Mouse (Mus musculus) midbrain, embryonic 15.5 days (tissue): ENCODE data around the gene Adgrl3. TPM values are rescaled to one million over a fixed set of nuclear protein-coding genes. Genes with fewer than 3 reads are reported as not detected.

ENCODE experiments used
- ATAC-seq: fragments of 200-750 bp; cut with Nextera tagmentation; replicated peaks from 2 replicates; pipeline ENCODE4 v1.8.0; 2017; ENCODE audit warnings: moderate TSS enrichment
- H3K27ac ChIP-seq: fragments of 300-500 bp; sonication (generic); 2 replicates; pipeline ENCODE4 v1.5.1; 2015; ENCODE audit warnings: mild to moderate bottlenecking, inconsistent platforms
- H3K27me3 ChIP-seq: fragments of 300-500 bp; sonication (generic); replicated peaks from 2 replicates; pipeline ENCODE4 v1.6.1; 2015; ENCODE audit warnings: inconsistent platforms
- H3K36me3 ChIP-seq: fragments of 300-500 bp; sonication (generic); replicated peaks from 2 replicates; pipeline ENCODE4 v1.6.1; 2015; ENCODE audit warnings: inconsistent platforms
- H3K4me1 ChIP-seq: fragments of 300-500 bp; sonication (generic); 2 replicates; pipeline ENCODE4 v1.6.1; 2015; ENCODE audit warnings: inconsistent platforms
- H3K4me2 ChIP-seq: fragments of 300-500 bp; sonication (generic); 2 replicates; pipeline ENCODE4 v1.6.1; 2015; ENCODE audit warnings: inconsistent platforms, mild to moderate bottlenecking, moderate library complexity
- H3K4me3 ChIP-seq: fragments of 300-500 bp; sonication (generic); 2 replicates; pipeline ENCODE4 v1.5.1; 2015; ENCODE audit warnings: mild to moderate bottlenecking, inconsistent platforms
- H3K9ac ChIP-seq: fragments of 300-500 bp; sonication (generic); 2 replicates; pipeline ENCODE4 v1.6.1; 2015; ENCODE audit warnings: mild to moderate bottlenecking, inconsistent platforms
- H3K9me3 ChIP-seq: fragments of 300-500 bp; sonication (generic); 2 replicates; pipeline ENCODE4 v1.6.1; 2016; ENCODE audit warnings: inconsistent platforms
- WGBS: fragments of 180-500 bp; shearing (Covaris S2); methylation state at CpG from one replicate; pipeline ENCODE4 v1.1.7; 2015; ENCODE audit warnings: mixed read lengths; 5-methylcytosine and 5-hydroxymethylcytosine counted together
- polyA plus RNA-seq: library from polyadenylated mRNA; unstranded; fragments of >200 nt; fragmentation: Nextera tagmentation; extraction: Ambion mirVana; gene quantifications from 2 replicates; pipeline ENCODE4 v1.2.1, GENCODE M21; 2015

Adgrl3 gene
- polyA plus RNA-seq, 1 experiment from 2014 or later: 75.6 TPM

- no peak for ATAC-seq
- 86% methylated on average over 1 of the region's 1 CpGs for WGBS
- Histone ChIP-seq H3K27ac (no peak overlapping the region), H3K4me1 (peaks cover 7% of the 10 kb centered on the region), H3K4me2 (no peak overlapping the region), H3K9ac (no peak overlapping the region), H3K4me3 (no peak overlapping the region), H3K27me3 (no peaks in the 10 kb centered on the region), H3K36me3 (no peaks in the 10 kb centered on the region), H3K9me3 (no peaks in the 10 kb centered on the region)
Observed at GRCm38 (mm10) chr5:81077990-81078389, 58.1 kb downstream of the Adgrl3 start.

- no peaks in the 10 kb centered on the region for H3K9me3 ChIP-seq
- H3K4me2 ChIP-seq: no peak overlapping the region
- H3K4me1 ChIP-seq: no peaks in the 10 kb centered on the region
- H3K4me3 ChIP-seq: no peak overlapping the region
- no peak overlapping the region for H3K9ac ChIP-seq
- no peaks in the 10 kb centered on the region for H3K27me3 ChIP-seq
- H3K36me3 ChIP-seq: no peaks in the 10 kb centered on the region
- 80% methylated on average over 5 of the region's 5 CpGs for WGBS
- no peak overlapping the region for H3K27ac ChIP-seq
- ATAC-seq: no peak
Observed at GRCm38 (mm10) chr5:81083698-81084360, 63.9 kb downstream of the Adgrl3 start.

DNA sequence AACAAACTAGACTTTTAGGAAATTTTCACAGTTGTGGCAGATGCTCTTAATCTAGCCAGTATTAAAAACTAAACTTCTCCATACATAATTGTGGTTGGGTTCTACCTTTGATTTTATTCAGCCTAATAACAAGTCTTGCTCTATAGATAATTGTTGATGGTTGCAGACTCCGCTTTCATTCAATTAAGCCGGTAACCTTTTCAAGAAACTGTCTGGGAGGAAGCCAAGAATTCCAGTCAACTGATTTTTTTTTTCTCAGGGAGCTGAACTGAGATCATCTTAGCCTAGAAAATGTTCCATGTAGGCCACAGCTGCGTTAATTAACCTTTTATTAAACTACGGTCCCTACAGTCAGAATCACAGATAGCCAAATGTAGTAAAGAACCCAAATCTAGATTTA is 65.2 kb downstream of the Adgrl3 start:
- no peaks in the 10 kb centered on the region for H3K9me3 ChIP-seq
- no peaks in the 10 kb centered on the region for H3K4me1 ChIP-seq
- no peak overlapping the region for H3K4me2 ChIP-seq
- 52% methylated on average over 4 of the region's 4 CpGs for WGBS
- no peaks in the 10 kb centered on the region for H3K36me3 ChIP-seq
- ATAC-seq: no peak
- H3K27ac ChIP-seq: no peak overlapping the region
- H3K4me3 ChIP-seq: no peak overlapping the region
- no peaks in the 10 kb centered on the region for H3K27me3 ChIP-seq
- H3K9ac ChIP-seq: no peak overlapping the region

- no peak overlapping the region for H3K27ac ChIP-seq
- 88% methylated on average over 2 of the region's 2 CpGs for WGBS
- no peaks in the 10 kb centered on the region for H3K4me1 ChIP-seq
- ATAC-seq: no peak
- H3K4me3 ChIP-seq: no peak overlapping the region
- no peaks in the 10 kb centered on the region for H3K9me3 ChIP-seq
- H3K9ac ChIP-seq: no peak overlapping the region
- H3K36me3 ChIP-seq: no peaks in the 10 kb centered on the region
- no peak overlapping the region for H3K4me2 ChIP-seq
- H3K27me3 ChIP-seq: no peaks in the 10 kb centered on the region
Observed at GRCm38 (mm10) chr5:81088667-81089066, 68.7 kb downstream of the Adgrl3 start.

DNA sequence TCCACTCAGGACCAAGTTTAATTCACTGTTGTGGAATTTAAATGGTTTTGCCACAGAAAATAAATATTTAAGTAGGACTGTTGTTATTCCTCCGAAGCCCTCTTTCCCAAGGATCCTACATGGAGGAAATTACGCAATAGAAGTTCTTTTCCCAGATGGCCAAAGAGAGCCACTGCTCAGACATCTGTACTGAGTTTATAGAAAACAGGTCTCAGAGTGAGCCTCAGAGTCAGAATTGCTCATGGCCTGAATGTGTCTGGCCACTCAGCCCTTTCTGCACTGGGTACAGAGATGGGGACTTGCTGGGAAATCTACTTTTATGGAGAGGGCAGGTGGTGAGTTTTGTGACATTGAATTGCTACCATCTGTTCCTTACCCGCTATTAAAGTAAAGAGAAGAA is 74.7 kb downstream of the Adgrl3 start:
- Histone ChIP-seq H3K9me3 (no peaks in the 10 kb centered on the region), H3K36me3 (no peaks in the 10 kb centered on the region), H3K27ac (no peak overlapping the region), H3K4me3 (no peak overlapping the region), H3K27me3 (no peaks in the 10 kb centered on the region), H3K4me2 (no peak overlapping the region), H3K9ac (no peak overlapping the region), H3K4me1 (no peaks in the 10 kb centered on the region)
- ATAC-seq: no peak
- WGBS: 89% methylated on average over 3 of the region's 3 CpGs

DNA sequence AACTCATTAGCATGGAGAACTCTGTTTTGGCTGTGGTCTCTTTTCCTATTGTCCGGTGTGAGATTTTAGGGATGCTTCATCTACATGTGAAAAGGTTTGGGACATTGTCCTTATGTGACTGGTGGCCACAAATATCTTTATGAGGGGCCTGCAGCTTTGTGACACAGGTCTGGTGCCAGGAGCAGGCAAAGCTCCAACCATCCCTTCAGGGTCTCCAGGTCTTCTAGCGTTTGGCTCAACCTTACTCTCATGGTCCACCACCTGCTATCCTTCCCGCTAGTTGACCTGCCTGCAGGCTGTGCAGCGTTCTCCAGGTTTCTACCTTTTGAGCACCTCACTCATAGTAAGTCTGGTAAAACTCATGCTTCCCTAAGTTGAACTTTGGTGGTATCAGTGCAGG is 77.2 kb downstream of the Adgrl3 start:
- WGBS: 92% methylated on average over 4 of the region's 4 CpGs
- ATAC-seq: no peak

GRCm38 (mm10) chr5:81107431-81107830 is 87.5 kb downstream of the Adgrl3 start:
- H3K27ac ChIP-seq: no peak overlapping the region
- H3K9me3 ChIP-seq: no peaks in the 10 kb centered on the region
- H3K9ac ChIP-seq: no peak overlapping the region
- ATAC-seq: no peak
- no peak overlapping the region for H3K4me3 ChIP-seq
- no peaks in the 10 kb centered on the region for H3K4me1 ChIP-seq
- no peak overlapping the region for H3K4me2 ChIP-seq
- H3K27me3 ChIP-seq: no peaks in the 10 kb centered on the region
- WGBS: 91% methylated on average over 1 of the region's 1 CpGs
- no peaks in the 10 kb centered on the region for H3K36me3 ChIP-seq

More for the DNA sequence above, 77.2 kb downstream of the Adgrl3 start:
- no peak overlapping the region for H3K4me2 ChIP-seq
- H3K36me3 ChIP-seq: no peaks in the 10 kb centered on the region
- H3K4me1 ChIP-seq: no peaks in the 10 kb centered on the region
- H3K4me3 ChIP-seq: no peak overlapping the region
- H3K27me3 ChIP-seq: no peaks in the 10 kb centered on the region
- no peak overlapping the region for H3K9ac ChIP-seq
- no peak overlapping the region for H3K27ac ChIP-seq
- H3K9me3 ChIP-seq: no peaks in the 10 kb centered on the region

- Histone ChIP-seq H3K4me3 (no peak overlapping the region), H3K27ac (no peak overlapping the region), H3K36me3 (no peaks in the 10 kb centered on the region), H3K9me3 (no peaks in the 10 kb centered on the region), H3K27me3 (no peaks in the 10 kb centered on the region), H3K4me2 (no peak overlapping the region), H3K9ac (no peak overlapping the region), H3K4me1 (no peaks in the 10 kb centered on the region)
- 43% methylated on average over 4 of the region's 4 CpGs for WGBS
- ATAC-seq: no peak
Observed at GRCm38 (mm10) chr5:81124483-81124882, 104.5 kb downstream of the Adgrl3 start.

GRCm38 (mm10) chr5:81127639-81128038 is 107.7 kb downstream of the Adgrl3 start:
- Histone ChIP-seq H3K27me3 (no peaks in the 10 kb centered on the region), H3K4me2 (no peak overlapping the region), H3K4me1 (no peaks in the 10 kb centered on the region), H3K36me3 (no peaks in the 10 kb centered on the region), H3K9ac (no peak overlapping the region), H3K4me3 (no peak overlapping the region), H3K9me3 (no peaks in the 10 kb centered on the region), H3K27ac (no peak overlapping the region)
- ATAC-seq: no peak
- 40% methylated on average over 3 of the region's 3 CpGs for WGBS

- Histone ChIP-seq H3K27ac (no peak overlapping the region), H3K9ac (no peak overlapping the region), H3K4me2 (no peak overlapping the region), H3K27me3 (no peaks in the 10 kb centered on the region), H3K4me1 (no peaks in the 10 kb centered on the region), H3K36me3 (no peaks in the 10 kb centered on the region), H3K9me3 (no peaks in the 10 kb centered on the region), H3K4me3 (no peak overlapping the region)
- 82% methylated on average over 1 of the region's 1 CpGs for WGBS
- ATAC-seq: 0 out of 2 replicates have a peak, but pooled peaks have one; percentile 14
Observed at GRCm38 (mm10) chr5:81136394-81136793, 116.5 kb downstream of the Adgrl3 start.

DNA sequence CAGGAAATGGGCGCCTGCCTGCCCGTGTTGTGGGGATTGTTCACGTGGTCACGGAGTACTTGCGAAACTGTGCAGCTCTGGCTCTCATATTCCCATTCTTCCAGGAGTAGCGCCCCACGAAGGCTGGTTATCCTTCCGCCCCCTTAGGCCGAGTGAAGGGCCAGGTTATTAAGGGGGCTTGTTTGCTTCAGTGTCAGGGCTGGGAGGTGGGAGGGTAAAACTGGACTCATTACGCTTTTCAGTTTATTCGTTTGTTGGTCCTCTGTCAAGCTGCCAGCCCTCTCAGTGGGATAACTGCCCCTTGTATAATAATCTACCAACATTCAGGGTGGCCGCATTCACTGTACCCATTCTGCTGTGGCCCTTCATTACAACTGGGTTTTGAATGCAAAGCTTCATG is 135.9 kb downstream of the Adgrl3 start:
- Histone ChIP-seq H3K4me3 (no peak overlapping the region), H3K27ac (peak overlapping the region; percentile 48; the same call in 1 of the 2 replicates), H3K9me3 (no peaks in the 10 kb centered on the region), H3K4me2 (peak overlapping the region; percentile 18; the same call in 1 of the 2 replicates), H3K4me1 (peaks cover 17% of the 10 kb centered on the region; the same call in 1 of the 2 replicates), H3K27me3 (no peaks in the 10 kb centered on the region), H3K9ac (no peak overlapping the region), H3K36me3 (no peaks in the 10 kb centered on the region)
- ATAC-seq: peak; percentile 63
- WGBS: 33% methylated on average over 12 of the region's 12 CpGs

DNA sequence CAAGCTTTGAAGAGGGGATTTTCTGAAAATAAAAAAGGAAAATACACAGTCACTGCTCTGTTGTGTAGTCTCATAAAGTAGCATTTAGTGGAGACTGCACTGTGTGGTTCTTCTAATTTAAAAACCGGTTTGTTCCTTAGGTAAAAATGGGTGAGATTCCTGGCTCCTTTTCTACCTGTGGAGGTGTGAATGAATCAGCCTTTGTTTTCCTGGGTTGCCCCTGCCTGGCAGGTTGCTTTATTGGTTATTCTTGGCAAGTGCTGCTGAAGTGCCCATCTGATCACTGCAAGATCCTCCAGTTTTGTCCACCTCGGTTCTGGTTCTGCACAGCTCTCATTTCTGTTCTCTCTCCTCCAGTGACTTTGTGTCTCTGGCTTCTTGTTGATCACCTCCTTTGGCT is 136.3 kb downstream of the Adgrl3 start:
- H3K4me2 ChIP-seq: no peak overlapping the region

DNA sequence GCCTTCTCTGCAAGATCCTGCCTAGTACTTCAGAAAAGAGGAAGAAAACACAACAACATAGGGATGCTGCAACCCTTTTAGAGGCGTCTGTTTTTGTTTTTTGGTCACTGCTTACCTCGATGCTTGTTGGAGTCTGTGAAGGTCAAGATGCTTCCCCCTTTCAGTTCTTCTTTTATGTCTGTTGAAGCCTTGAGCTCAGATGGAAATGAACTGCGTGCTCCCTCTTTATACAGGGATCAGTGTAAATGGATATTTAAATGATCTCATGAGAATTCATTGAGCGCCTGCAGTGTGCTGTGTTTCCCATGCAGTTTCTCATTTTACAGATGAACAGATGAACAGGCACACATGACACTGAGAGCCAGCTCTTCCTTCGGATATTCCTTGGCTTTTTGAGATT is 136.9 kb downstream of the Adgrl3 start:
- Histone ChIP-seq H3K9me3 (no peaks in the 10 kb centered on the region), H3K4me2 (no peak overlapping the region), H3K4me1 (peaks cover 17% of the 10 kb centered on the region; the same call in 1 of the 2 replicates), H3K36me3 (no peaks in the 10 kb centered on the region), H3K4me3 (no peak overlapping the region), H3K9ac (no peak overlapping the region), H3K27me3 (no peaks in the 10 kb centered on the region), H3K27ac (peak overlapping the region; percentile 6; the same call in 1 of the 2 replicates)
- WGBS: 20% methylated on average over 5 of the region's 5 CpGs
- no peak; the same call in 1 of the 2 replicates for ATAC-seq

More for the DNA sequence above, 136.3 kb downstream of the Adgrl3 start:
- Histone ChIP-seq H3K27me3 (no peaks in the 10 kb centered on the region), H3K4me3 (no peak overlapping the region), H3K36me3 (no peaks in the 10 kb centered on the region), H3K9me3 (no peaks in the 10 kb centered on the region), H3K27ac (peak overlapping the region; percentile 6; the same call in 1 of the 2 replicates), H3K9ac (no peak overlapping the region), H3K4me1 (peaks cover 17% of the 10 kb centered on the region; the same call in 1 of the 2 replicates)
- ATAC-seq: peak; percentile 32
- 12% methylated on average over 2 of the region's 2 CpGs for WGBS
